Mouse (Mus musculus) lung, postnatal 0 days (tissue): ENCODE measurements around the gene Ppp3ca. TPM values are rescaled to one million over a fixed set of nuclear protein-coding genes. Genes with fewer than 3 reads are reported as not detected.

Experiments
- ATAC-seq: fragments of 200-750 bp; cut with Nextera tagmentation; 2 replicates; pipeline ENCODE4 v1.8.0; 2017; ENCODE audit warnings: moderate library complexity
- DNase-seq: peaks from one replicate; pipeline ENCODE4 v3.0.0-alpha.2; 2016; ENCODE audit warnings: low spot score
- H3K27ac ChIP-seq: fragments of 300-500 bp; sonication (generic); 2 replicates; pipeline ENCODE4 v1.5.1; 2014; ENCODE audit warnings: antibody characterized with exemption, mild to moderate bottlenecking, low read length, mixed read lengths
- H3K27me3 ChIP-seq: fragments of 300-500 bp; sonication (generic); replicated peaks from 2 replicates; pipeline ENCODE4 v1.6.1; 2014; ENCODE audit warnings: low read length, mixed read lengths; ENCODE audit not compliant: insufficient read depth
- H3K36me3 ChIP-seq: fragments of 300-500 bp; sonication (generic); 2 replicates; pipeline ENCODE4 v1.6.1; 2014; ENCODE audit warnings: low read length, mixed read lengths; ENCODE audit not compliant: insufficient read depth
- H3K4me1 ChIP-seq: fragments of 300-500 bp; sonication (generic); 2 replicates; pipeline ENCODE4 v1.6.1; 2014; ENCODE audit warnings: antibody characterized with exemption, low read depth, low read length, mixed read lengths; ENCODE audit not compliant: insufficient read depth
- H3K4me2 ChIP-seq: fragments of 300-500 bp; sonication (generic); replicated peaks from 2 replicates; pipeline ENCODE4 v1.6.1; 2014; ENCODE audit warnings: low read depth, mild to moderate bottlenecking, low read length, moderate library complexity, mixed read lengths
- H3K4me3 ChIP-seq: fragments of 300-500 bp; sonication (generic); 2 replicates; pipeline ENCODE4 v1.5.1; 2014; ENCODE audit warnings: low read depth, low read length
- H3K9ac ChIP-seq: fragments of 300-500 bp; sonication (generic); replicated peaks from 2 replicates; pipeline ENCODE4 v1.6.1; 2014; ENCODE audit warnings: low read depth, mild to moderate bottlenecking
- H3K9me3 ChIP-seq: fragments of 300-500 bp; sonication (generic); 2 replicates; pipeline ENCODE4 v1.6.1; 2016; ENCODE audit warnings: low read length, mixed read lengths
- CTCF ChIP-seq: IDR thresholded peaks from 2 replicates; pipeline ENCODE4 v1.5.1; 2016; ENCODE audit warnings: antibody characterized with exemption, mild to moderate bottlenecking
- EP300 ChIP-seq: IDR thresholded peaks from 2 replicates; pipeline ENCODE4 v1.6.1; 2016; ENCODE audit warnings: antibody characterized with exemption, mild to moderate bottlenecking, control low read depth
- WGBS: fragments of 180-500 bp; shearing (Covaris S2); extraction: QIAGEN DNeasy Blood & Tissue Kit; methylation state at CpG from one replicate; pipeline ENCODE4 v1.1.7; 2014; 5-methylcytosine and 5-hydroxymethylcytosine counted together
- polyA plus RNA-seq: library from polyadenylated mRNA; unstranded; fragments of >200 nt; fragmentation: Nextera tagmentation; extraction: Ambion mirVana; gene quantifications from 2 replicates; pipeline ENCODE4 v1.2.1, GENCODE M21; 2015

The Ppp3ca gene
- polyA plus RNA-seq, 1 experiment from 2014 or later: 105 TPM

DNA sequence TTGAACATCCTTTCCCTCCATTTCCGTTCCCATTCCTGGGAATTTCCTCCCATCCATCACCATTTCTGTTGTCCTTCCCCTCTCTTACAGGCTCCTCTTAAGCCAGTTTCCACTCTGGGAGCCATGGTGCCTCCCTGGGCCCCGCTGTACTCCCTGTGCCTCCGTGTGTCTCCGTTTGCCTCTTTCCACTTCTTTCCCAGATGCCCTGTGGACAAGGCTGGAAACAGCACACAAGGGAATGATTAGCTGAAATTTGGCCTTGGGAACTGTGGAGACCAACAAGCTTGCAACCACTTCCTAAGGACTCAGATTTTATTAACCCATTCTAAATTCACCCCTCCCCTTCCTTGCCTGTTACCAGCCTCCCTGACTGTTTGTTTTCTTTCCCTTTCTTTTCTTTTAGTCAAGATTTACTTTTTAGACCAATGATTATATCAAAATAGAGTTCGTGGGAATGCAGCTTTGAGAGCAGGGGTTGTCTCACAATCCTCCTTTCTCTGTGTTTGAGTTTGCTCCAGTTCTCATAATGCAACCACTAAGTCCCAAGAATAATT is 93.9 kb downstream of the Ppp3ca start:
- 41% methylated on average over 5 of the region's 5 CpGs for WGBS
- Histone ChIP-seq H3K4me2 (no peak overlapping the region), H3K9me3 (no peaks in the 10 kb centered on the region), H3K27me3 (no peaks in the 10 kb centered on the region), H3K4me3 (no peak overlapping the region), H3K4me1 (peaks cover 4% of the 10 kb centered on the region), H3K27ac (no peak overlapping the region), H3K9ac (no peak overlapping the region), H3K36me3 (no peaks in the 10 kb centered on the region)
- ATAC-seq: no peak
- DNase-seq: no peak
- TF ChIP-seq CTCF (no peak), EP300 (no peak)

DNA sequence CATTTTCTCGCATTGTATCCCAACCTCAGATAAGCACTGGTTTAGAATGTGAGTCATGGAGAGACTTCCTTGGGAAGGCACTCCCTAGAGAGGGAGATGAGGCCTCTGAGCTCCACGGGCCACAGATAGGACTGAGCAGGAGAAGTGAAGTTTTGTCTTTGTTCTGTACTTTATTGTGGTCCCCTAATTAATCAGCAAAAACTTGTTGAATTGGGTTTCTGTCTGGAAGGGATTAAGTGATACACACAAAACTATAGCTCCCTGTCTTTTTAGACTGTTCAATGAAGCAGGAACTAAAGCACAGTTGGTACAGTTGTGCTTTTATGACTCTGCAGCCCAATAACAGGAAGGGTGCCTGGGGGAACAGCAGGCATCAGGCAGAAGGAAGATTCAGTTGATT is 95.6 kb downstream of the Ppp3ca start:
- Histone ChIP-seq H3K4me1 (peaks cover 7% of the 10 kb centered on the region), H3K9ac (no peak overlapping the region), H3K4me3 (no peak overlapping the region), H3K27ac (no peak overlapping the region), H3K4me2 (no peak overlapping the region), H3K9me3 (no peaks in the 10 kb centered on the region), H3K36me3 (no peaks in the 10 kb centered on the region), H3K27me3 (no peaks in the 10 kb centered on the region)
- ATAC-seq (no peak), DNase-seq (no peak)
- 39% methylated on average over 2 of the region's 2 CpGs for WGBS
- TF ChIP-seq CTCF (no peak), EP300 (no peak)

DNA sequence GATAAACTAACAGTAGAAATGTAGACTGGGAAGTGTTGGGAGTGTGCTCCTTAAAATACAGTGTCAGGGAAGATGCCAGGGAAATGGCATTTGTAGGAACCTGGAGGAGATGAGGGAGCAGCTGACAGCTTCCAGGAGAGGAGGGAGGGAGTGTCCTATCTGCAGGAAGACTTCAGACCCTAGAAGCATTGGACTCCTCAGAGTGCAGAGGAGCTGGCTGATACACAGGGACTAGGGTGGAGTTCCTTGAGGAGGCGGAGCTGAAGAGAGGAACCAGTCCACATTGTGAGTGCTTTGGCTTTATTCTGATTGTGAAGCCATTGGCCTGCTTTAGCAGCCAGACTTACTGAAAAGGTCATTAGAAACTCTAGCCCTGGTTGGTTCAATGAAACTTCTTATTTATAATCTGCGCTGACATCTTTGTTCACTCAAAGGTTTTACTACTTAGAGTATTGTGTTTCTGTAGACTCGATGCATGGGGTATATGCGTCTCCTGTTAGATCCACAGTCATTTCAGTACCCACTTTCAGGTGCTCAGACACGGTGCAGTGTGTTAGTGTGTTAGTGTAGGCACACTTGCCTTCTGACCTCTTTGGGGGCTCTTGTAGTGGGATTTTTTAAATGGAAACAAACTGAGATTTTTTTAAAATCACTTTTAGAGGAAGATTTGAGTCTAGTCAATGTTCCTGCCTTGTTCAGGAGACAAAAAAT is 99.0 kb downstream of the Ppp3ca start:
- Histone ChIP-seq H3K9ac (no peak overlapping the region), H3K27ac (no peak overlapping the region), H3K4me2 (no peak overlapping the region), H3K4me3 (no peak overlapping the region), H3K9me3 (no peaks in the 10 kb centered on the region), H3K27me3 (no peaks in the 10 kb centered on the region), H3K36me3 (no peaks in the 10 kb centered on the region), H3K4me1 (peaks cover 6% of the 10 kb centered on the region; the same call in 1 of the 2 replicates)
- TF ChIP-seq CTCF (no peak), EP300 (no peak)
- DNase-seq (peak; percentile 35), ATAC-seq (peak; percentile 33; the same call in 1 of the 2 replicates)
- WGBS: 56% methylated on average over 5 of the region's 5 CpGs

DNA sequence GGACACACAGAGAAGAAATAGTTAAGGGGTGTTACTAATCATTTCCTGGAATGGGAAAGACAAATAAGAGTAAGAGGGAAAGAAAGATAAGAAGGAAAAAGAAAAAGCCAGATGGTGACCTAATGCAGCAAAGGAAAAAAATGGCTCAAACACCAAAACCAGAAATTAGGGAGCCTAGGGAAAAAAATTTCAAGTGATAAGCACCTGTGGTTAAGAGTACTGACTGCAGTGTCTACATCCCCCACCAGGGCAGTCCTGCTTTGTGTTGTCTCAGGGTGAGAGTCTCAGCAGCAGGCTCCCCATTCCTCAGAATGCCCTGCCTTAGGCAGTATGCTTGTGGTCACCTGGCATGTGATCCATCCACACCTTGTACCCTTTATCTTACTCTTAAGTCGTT is 99.6 kb downstream of the Ppp3ca start:
- peak; percentile 12; the same call in 1 of the 2 replicates for TF ChIP-seq EP300
- peak; percentile 46 for TF ChIP-seq CTCF
- Histone ChIP-seq H3K27me3 (no peaks in the 10 kb centered on the region), H3K9ac (no peak overlapping the region), H3K4me2 (no peak overlapping the region), H3K9me3 (no peaks in the 10 kb centered on the region), H3K4me1 (peaks cover 6% of the 10 kb centered on the region; the same call in 1 of the 2 replicates), H3K27ac (no peak overlapping the region), H3K36me3 (no peaks in the 10 kb centered on the region), H3K4me3 (no peak overlapping the region)
- 58% methylated on average over 1 of the region's 1 CpGs for WGBS
- ATAC-seq (peak; percentile 79), DNase-seq (peak; percentile 65)

DNA sequence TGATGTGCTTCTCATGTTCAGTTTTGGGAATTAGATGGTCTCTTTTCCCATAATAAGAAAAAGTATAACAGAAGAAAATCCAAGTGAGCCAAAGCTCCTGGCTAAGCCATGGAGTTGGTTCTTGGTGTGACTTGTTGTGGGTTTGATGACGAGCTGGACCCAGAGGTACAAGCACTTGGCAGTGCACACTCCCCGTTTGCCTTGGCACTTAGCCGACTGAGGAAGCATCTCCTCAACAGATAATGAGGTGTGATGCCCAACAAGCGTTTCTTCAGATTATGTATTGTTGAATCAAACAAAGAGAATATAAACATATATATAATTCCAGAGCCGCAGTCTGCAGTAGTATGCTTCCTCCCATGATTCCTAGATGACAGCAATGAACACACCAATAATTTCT is 101.8 kb downstream of the Ppp3ca start:
- no peaks in the 10 kb centered on the region for H3K9me3 ChIP-seq
- H3K27me3 ChIP-seq: no peaks in the 10 kb centered on the region
- peak; percentile 35 for DNase-seq
- WGBS: 29% methylated on average over 5 of the region's 5 CpGs
- no peak overlapping the region for H3K4me3 ChIP-seq
- H3K4me1 ChIP-seq: peaks cover 6% of the 10 kb centered on the region; the same call in 1 of the 2 replicates
- TF ChIP-seq EP300: no peak
- no peak for TF ChIP-seq CTCF
- no peaks in the 10 kb centered on the region for H3K36me3 ChIP-seq
- H3K4me2 ChIP-seq: no peak overlapping the region
- no peak overlapping the region for H3K27ac ChIP-seq
- H3K9ac ChIP-seq: no peak overlapping the region
- ATAC-seq: no peak

DNA sequence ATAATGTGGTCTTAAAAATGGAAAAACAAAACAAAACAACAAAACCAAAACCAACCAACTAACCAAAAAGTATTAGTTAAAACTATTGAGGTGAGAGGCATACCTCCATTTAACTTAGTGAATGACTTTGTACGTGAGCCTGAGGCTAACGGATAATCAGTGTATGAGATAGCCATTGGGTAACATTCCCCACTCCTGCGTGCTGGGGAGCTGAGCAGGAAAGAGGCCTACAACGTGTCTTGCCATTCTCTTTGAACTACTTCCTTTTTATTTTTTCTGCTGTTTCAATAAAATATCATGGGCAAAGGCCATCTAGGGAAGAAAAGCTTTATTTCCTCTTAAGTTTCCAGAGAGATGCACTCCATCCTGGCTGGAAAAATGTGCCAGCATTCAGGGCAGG is 103.3 kb downstream of the Ppp3ca start:
- H3K9me3 ChIP-seq: no peaks in the 10 kb centered on the region
- H3K9ac ChIP-seq: no peak overlapping the region
- DNase-seq (no peak), ATAC-seq (no peak)
- no peaks in the 10 kb centered on the region for H3K27me3 ChIP-seq
- no peak overlapping the region for H3K27ac ChIP-seq
- no peaks in the 10 kb centered on the region for H3K36me3 ChIP-seq
- TF ChIP-seq CTCF (no peak), EP300 (no peak)
- 72% methylated on average over 4 of the region's 4 CpGs for WGBS
- H3K4me2 ChIP-seq: no peak overlapping the region
- H3K4me3 ChIP-seq: no peak overlapping the region
- H3K4me1 ChIP-seq: peaks cover 6% of the 10 kb centered on the region; the same call in 1 of the 2 replicates
